Comparison of ENCODE assay signal across 16 mouse cellular contexts in genomic region chr9:77966861-77967260, GRCm38 (mm10). TPM values are rescaled to one million over a fixed set of nuclear protein-coding genes. Genes with fewer than 3 reads are reported as not detected.
DNase-seq lines count a peak whose midpoint lies in the region; ATAC-seq and TF ChIP-seq lines count a peak whose summit lies in the region.
"Had no signal": no experiment of that assay in that cellular context is flagged by ENCODE, and none has a peak within 500 bp of the region (broad histone marks: within the 10 kb centered on the region; RNA-seq: fewer than 3 reads in every experiment).

No protein-coding gene starts in this region.

- no peaks in the 10 kb centered on the region for H3K9me3 ChIP-seq in lung, postnatal 0 days (ENCODE audit: low read length)
- H3K9me3 ChIP-seq: embryonic facial prominence, embryonic 10.5 days; forebrain, embryonic 13.5 days; heart, embryonic 13.5 days had no signal

- no peaks in the 10 kb centered on the region for H3K27me3 ChIP-seq in lung, postnatal 0 days (replicated peaks; ENCODE audit: insufficient read depth, low read length)
- H3K27me3 ChIP-seq: forebrain, embryonic 13.5 days; heart, embryonic 13.5 days had no signal

- peak; percentile 89 for ATAC-seq in lung, postnatal 0 days
- ATAC-seq in monocyte, adult 5-6 weeks (replicated peaks; ENCODE audit: insufficient number of reproducible peaks, low FRiP score, low TSS enrichment, poor library complexity, severe bottlenecking) = no peak
- ATAC-seq: activated CD4-positive, CD25-positive, alpha-beta regulatory T cell, adult 4 months; forebrain, embryonic 13.5 days had no signal

- peak; percentile 32 for DNase-seq in ZHBTc4 (ENCODE audit: low read depth, low spot score)
- peak; percentile 71 for DNase-seq in lung, adult 2 months
- DNase-seq in lung, postnatal 0 days (ENCODE audit: low spot score) = peak; percentile 95
- peak; percentile 87 for DNase-seq in lung, postnatal 36 days
- DNase-seq in left cerebral cortex, adult 18-20 months (ENCODE audit: low spot score in 2 of 2) = no peak
- no peak for DNase-seq in T-cell, adult 2 months (ENCODE audit: low spot score)
- no peak for DNase-seq in cerebellum, postnatal 4 days (ENCODE audit: low spot score in 2 of 2)
- DNase-seq: adrenal gland, postnatal 14 days; gastrocnemius, postnatal 25 days; heart, postnatal 36 days had no signal

- no peak overlapping the region for H3K9ac ChIP-seq in lung, postnatal 0 days (replicated peaks; ENCODE audit: low read depth)
- H3K9ac ChIP-seq: forebrain, embryonic 13.5 days; forebrain, postnatal 0 days; heart, embryonic 13.5 days had no signal

- H3K4me2 ChIP-seq in lung, postnatal 0 days (replicated peaks; ENCODE audit: low read depth, low read length) = no peak overlapping the region
- H3K4me2 ChIP-seq: forebrain, embryonic 13.5 days; heart, embryonic 13.5 days had no signal

- no peaks in the 10 kb centered on the region for H3K36me3 ChIP-seq in lung, postnatal 0 days (ENCODE audit: insufficient read depth, low read length)

- peak overlapping the region; percentile 96 for H3K27ac ChIP-seq in lung, postnatal 0 days (ENCODE audit: low read length)
- H3K27ac ChIP-seq: embryonic facial prominence, embryonic 10.5 days; forebrain, embryonic 13.5 days; heart, embryonic 13.5 days had no signal

- no peak overlapping the region for H3K4me3 ChIP-seq in lung, adult 2 months (replicated peaks; ENCODE audit: extremely low read depth, low read depth, low read length)
- no peak overlapping the region for H3K4me3 ChIP-seq in lung, postnatal 0 days (ENCODE audit: low read depth, low read length)
- H3K4me3 ChIP-seq: embryonic facial prominence, embryonic 10.5 days; forebrain, embryonic 13.5 days; heart, embryonic 13.5 days had no signal

- 71% methylated on average over 7 of the region's 7 CpGs for WGBS in lung, adult 2 months
- 66% methylated on average over 7 of the region's 7 CpGs for WGBS in lung, postnatal 0 days

- peak; percentile 100 for TF ChIP-seq EP300 in lung, postnatal 0 days (IDR thresholded peaks at IDR 0.05)

- peaks cover 23% of the 10 kb centered on the region for H3K4me1 ChIP-seq in lung, adult 2 months (ENCODE audit: control insufficient read depth, insufficient read depth, low read length)
- peaks cover 3% of the 10 kb centered on the region for H3K4me1 ChIP-seq in lung, postnatal 0 days (ENCODE audit: insufficient read depth, low read depth, low read length)

- peak; percentile 17; the same call in 1 of the 2 replicates for TF ChIP-seq POLR2A in lung, adult 2 months (IDR thresholded peaks at IDR 0.05; ENCODE audit: borderline replicate concordance, extremely low read depth, low read depth, low read length)

- no peak for TF ChIP-seq CTCF in lung, adult 2 months (IDR thresholded peaks at IDR 0.05; ENCODE audit: insufficient read depth, low read length)
- TF ChIP-seq CTCF in lung, postnatal 0 days (IDR thresholded peaks at IDR 0.05) = no peak

RNA-seq across cellular contexts. Expression of gene Elovl5, which starts 49.7 kb away (rescaled TPM):
- polyA plus RNA-seq in lung, adult 2 months (2012; rRNA removed) = 102 and 155 TPM in 2 replicates
- polyA plus RNA-seq in lung, postnatal 0 days (2015; fragmentation: Nextera tagmentation; extraction: Ambion mirVana) = 179 and 213 TPM in 2 replicates
- total RNA-seq in left cerebral cortex, adult 18-20 months (2021) = 10 to 100 TPM; 63.7 to 64.2 TPM
- 127 to 171 TPM (median 154 TPM) in 3 replicates for total RNA-seq in monocyte, adult 5-6 weeks (2017)

Comparison
In these comparisons a context has a peak if more than half of its experiments do, and no peak if none do; other contexts are left out.
1. DNase-seq: peak in ZHBTc4 (single experiment), lung, adult 2 months (single experiment), lung, postnatal 0 days (single experiment) and lung, postnatal 36 days (single experiment); none in left cerebral cortex, adult 18-20 months (0 of 2), T-cell, adult 2 months (single experiment) and cerebellum, postnatal 4 days (0 of 2).